Mouse (Mus musculus): ENCODE results near the gene Mfap2.

The Mfap2 gene

DNA sequence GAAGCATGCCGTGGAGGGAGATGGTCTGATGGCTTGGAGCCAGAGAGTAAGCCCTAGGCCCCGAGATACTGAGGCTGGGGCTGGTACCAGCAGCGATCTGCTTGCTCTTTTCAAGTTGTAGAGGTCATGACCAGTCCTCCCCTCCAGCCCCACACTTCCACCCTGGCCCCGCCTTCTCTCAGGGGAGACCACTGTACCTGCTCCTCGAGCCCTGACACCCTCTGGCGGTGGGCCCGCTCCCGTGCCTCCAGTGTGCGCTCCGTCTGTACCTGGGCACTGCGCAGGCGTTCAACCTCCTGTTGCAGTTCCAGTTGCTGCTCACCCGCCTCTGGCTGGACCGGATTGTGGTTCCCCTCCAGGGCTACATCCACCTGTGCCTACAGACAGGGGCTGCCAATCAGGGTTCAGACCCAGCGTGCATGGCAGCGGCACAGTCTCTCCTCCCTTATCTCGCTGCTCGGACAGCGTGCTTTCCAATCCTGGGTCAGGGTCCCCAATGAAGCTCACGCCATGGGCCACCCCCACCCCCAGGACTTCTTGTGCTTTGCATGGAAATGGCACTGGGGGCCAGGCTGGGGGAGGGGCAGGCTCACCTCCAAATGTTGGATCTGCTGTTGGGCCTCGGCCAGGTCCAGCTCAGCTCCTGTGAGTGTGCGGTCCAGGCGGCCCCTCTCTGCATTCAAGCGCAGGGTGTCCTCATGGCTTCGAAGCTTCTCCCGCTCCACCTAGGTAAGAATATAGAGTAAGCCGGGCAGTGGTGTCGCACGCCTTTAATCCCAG, 7.6 kb downstream of the Mfap2 start:
- in situ Hi-C loops (cut with MboI; ENCODE audit: low pct_unique_long_range_greater_than_20kb in 1 of 2, low sequenced_read_pairs in 2 of 2, unreplicated experiment in 1 of 2) = no loop called here

DNA sequence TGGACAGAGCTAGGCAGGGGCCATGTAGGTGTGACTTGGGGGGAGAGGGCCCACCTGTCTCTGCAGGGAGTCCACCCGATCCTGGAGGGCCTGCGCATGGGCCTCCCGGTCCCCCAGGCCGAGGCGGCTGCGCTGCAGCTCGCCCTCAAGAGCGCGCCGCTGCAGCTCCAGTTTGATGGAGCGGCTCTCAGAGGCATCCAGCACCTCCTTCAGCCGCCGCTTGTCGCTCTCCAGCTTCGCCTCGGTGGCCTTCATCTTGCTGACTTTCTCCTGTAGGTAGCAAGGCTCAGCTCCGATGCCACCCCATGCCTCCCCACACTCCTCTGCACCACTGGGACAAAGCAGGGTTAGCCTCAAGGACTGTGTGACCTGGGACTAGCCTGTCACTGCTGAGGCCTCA, 10.0 kb downstream of the Mfap2 start:
- in situ Hi-C loops (cut with MboI; ENCODE audit: low pct_unique_long_range_greater_than_20kb in 1 of 2, low sequenced_read_pairs in 2 of 2, unreplicated experiment in 1 of 2) = loop anchor here in 1 of 2 experiments (10.0 kb wide), 1 partner anchor 45 kb away; no protein-coding TSS in a partner anchor

DNA sequence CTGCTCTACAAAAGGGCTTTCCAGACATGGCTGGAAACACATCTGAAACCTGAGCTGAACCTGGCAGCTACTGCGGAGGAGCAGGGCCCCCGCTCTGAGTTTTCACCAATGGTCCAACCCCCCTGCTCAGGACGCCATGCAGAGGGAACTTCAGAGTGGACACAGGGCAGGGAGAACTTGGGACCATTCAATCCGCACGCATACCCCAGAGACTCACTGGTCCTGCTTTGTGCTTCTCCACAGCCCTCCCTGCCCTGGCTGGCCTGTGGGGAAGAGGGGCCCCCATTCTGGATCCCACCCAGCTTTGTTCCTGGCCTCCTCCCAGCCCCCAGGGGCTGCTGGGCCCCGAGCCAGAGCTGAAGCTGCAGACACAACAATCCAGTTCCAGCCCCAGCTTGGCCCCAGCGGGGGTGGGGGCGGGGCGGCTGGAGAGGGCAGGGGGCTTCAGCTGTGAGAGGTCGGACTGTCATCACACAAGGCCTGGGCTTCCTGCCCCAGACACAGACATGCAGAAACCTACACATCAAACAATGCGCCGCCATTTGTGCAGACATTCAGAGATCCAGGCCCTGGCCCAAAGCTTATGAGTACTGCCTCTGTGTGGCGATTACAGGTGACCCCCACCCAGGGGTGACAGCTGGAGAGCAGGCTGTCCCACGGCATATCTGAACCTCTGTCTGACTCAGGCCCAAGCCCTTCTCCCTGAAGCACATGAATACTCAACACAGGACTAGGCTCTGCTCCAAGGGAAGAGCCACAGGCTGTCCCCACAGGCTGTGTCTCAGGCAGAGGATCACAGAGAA, 10.8 kb downstream of the Mfap2 start:
- in situ Hi-C loops (cut with MboI; ENCODE audit: low pct_unique_long_range_greater_than_20kb in 1 of 2, low sequenced_read_pairs in 2 of 2, unreplicated experiment in 1 of 2) = loop anchor here in 1 of 2 experiments (10.0 kb wide), 1 partner anchor 46 kb away; no protein-coding TSS in a partner anchor

DNA sequence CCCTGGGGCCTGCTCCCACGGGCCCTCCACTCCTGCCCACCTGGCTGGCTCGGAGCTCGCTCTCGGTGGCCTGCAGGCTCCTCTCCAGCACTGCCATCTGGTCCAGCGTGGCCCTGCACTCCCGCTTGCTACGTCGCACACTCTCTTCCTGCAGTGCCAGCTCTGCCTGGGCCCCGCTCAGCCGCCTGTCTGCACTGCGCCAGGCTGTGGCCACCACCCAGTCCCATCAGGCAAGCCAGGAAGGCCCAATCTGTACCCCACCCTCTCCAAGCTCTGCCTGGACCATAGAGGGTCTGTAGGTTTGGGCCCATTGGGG, 11.4 kb downstream of the Mfap2 start:
- in situ Hi-C loops (cut with MboI; ENCODE audit: low pct_unique_long_range_greater_than_20kb in 1 of 2, low sequenced_read_pairs in 2 of 2, unreplicated experiment in 1 of 2) = loop anchor here in 1 of 2 experiments (10.0 kb wide), 1 partner anchor 47 kb away; no protein-coding TSS in a partner anchor

DNA sequence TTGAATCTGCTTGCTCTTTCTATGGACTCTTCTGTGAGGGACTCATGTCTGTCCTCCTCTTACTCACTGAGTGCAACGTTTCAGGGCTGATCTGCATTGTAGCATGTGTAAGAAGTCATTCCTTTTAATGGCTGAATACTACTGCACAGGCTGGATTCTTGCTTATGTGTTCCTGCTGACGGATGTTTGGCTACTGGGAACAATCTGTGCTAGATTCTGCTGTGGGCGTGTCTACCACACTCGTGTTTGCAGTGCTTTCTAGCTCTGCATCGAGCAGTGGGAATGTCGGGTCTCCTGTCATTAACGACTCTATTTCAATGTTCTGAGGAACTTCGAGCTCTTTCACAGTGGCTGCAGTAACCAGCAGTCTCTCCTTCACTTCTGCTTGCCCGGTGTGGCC, 13.8 kb downstream of the Mfap2 start:
- in situ Hi-C loops (cut with MboI; ENCODE audit: low pct_unique_long_range_greater_than_20kb in 1 of 2, low sequenced_read_pairs in 2 of 2, unreplicated experiment in 1 of 2) = loop anchor here in 1 of 2 experiments (10.0 kb wide), 1 partner anchor 49 kb away; no protein-coding TSS in a partner anchor

DNA sequence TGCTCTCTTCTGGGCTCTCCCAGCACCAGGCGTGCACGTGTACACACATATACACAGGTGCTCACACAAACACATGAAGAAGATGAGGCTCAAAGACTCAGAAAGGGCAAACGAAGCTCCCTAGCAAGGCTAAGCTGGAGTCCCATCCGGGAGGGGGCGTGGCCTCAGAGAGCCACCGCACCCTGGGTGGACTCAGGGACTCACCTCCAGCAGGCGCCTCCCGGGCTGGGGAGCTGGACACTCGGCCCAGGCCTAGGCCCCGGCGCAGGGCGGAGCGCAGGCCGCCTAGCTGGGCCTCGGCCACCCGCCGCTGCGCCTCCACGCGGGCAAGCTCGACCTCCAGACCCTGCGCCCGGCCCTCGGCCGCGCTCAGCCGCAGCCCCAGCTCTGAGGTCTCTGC, 14.8 kb downstream of the Mfap2 start:
- in situ Hi-C loops (cut with MboI; ENCODE audit: low pct_unique_long_range_greater_than_20kb in 1 of 2, low sequenced_read_pairs in 2 of 2, unreplicated experiment in 1 of 2) = loop anchor here in 1 of 2 experiments (10.0 kb wide), 1 partner anchor 50 kb away; no protein-coding TSS in a partner anchor

DNA sequence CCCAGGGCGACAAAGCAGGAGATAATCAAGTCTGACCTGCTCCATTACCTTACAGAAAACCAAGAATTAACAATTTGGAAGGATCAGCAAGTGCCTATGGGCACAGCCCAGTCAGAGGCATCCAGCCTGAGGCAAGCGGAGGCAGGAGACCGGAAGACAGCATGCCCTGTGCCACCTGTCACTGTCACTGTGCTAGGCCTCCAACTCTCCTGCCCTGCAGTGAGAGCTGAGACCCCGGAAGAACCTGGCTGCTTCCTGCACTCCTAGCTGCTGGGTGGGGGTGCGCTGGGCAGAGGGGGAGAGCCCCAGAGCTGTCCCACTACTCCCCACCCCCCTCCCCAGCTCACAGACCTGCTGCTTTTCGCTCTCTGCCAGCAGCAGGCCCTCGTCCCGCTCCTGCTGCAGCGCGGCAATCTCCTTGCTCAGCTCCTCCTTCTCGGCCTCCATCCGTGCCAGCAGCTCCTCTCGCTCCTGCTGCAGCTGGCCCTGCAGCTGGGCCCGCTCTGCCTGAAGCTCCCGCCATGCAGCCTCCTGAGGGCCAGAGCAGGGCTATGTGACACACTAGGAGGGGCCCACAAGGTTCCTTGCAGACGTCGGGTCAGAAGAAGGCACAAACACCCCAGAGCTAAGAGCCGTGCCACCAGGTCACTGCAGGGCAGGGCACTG, 20.5 kb downstream of the Mfap2 start:
- in situ Hi-C loops (cut with MboI; ENCODE audit: low pct_unique_long_range_greater_than_20kb in 1 of 2, low sequenced_read_pairs in 2 of 2, unreplicated experiment in 1 of 2) = no loop called here

DNA sequence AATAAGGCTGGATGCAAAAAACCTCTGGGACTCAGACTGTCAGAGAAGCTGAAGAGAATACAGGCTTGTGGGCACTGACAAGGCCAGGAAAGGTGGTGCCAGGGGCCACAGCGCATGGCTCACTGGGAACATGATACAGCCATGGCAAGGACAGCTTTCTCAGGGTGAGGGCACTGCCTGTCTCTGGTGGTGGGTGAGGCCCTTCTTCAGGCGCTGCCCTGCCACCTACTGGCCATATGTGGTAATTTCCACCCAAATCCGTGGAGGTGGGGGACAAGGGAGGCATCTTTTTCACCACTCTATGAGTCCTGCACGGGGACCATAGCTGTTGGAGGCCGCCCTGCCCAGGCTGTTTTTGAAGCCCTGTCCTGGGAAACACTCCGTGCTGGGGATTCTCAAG, 21.5 kb downstream of the Mfap2 start:
- in situ Hi-C loops (cut with MboI; ENCODE audit: low pct_unique_long_range_greater_than_20kb in 1 of 2, low sequenced_read_pairs in 2 of 2, unreplicated experiment in 1 of 2) = no loop called here

DNA sequence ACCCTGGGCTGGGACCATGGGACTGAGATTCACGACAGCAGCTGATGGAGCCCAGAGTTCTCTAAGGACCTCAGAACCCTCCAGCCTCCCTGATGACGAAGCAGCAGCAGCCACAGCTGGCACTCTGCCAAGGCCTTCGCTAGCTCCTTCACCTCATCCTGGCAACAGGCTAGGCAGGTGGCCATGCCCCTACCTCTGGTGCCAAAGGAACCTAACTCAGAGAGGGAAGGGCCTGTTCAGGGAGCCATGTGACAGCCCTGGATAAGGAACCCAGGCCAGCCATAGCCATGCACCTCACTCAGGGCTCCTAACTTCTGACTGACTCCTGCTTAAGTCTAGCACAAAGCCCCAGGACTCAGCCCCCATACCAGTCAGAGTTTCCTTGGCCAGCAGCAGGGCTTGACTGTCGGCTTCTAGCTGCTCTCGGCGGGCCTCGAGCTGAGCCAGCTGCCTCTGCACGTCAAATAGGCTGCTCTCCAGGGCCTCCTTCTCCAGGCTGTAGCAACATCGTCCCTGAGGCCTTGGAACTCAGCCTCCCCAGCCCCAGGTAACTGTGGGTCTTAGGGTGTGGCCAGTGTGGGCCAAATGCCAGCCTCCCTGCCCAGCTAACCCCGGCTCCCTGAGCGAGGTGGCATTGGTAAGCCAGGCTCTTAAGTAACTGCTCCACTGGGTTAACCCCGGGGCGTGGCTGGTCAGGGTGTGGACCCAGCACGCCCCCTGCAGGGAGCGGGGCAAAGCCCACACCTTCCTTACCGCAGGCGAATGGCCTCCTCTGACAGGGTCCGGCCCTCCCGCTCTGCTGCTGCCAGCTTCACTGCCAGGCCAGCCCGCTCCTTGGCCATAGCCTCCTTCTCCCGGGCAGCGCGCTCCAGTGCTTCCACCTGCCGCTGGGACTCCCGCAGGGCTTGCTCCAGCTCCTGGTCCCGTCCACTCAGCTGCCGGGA, 23.7 kb downstream of the Mfap2 start:
- in situ Hi-C loops (cut with MboI; ENCODE audit: low pct_unique_long_range_greater_than_20kb in 1 of 2, low sequenced_read_pairs in 2 of 2, unreplicated experiment in 1 of 2) = no loop called here

DNA sequence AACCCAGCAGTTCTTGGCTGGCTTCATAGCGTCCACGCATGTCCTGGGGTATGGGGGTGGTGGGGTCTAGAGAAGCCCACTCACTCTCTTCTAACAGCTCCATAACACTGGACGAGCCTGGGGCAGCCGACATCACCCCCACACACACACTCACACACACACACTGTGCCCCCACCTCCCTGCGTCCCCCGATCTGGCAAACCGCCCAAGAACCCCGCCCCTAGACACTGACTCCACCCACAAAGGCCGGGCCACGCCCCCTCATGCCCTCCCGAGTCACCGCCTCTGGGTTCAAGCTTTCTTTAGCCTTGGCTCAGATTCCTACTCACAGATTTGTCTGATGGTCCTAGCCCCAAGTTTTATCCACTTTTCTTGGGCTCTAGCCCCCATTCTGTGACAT, 30.9 kb downstream of the Mfap2 start:
- in situ Hi-C loops (cut with MboI; ENCODE audit: low pct_unique_long_range_greater_than_20kb in 1 of 2, low sequenced_read_pairs in 2 of 2, unreplicated experiment in 1 of 2) = no loop called here

DNA sequence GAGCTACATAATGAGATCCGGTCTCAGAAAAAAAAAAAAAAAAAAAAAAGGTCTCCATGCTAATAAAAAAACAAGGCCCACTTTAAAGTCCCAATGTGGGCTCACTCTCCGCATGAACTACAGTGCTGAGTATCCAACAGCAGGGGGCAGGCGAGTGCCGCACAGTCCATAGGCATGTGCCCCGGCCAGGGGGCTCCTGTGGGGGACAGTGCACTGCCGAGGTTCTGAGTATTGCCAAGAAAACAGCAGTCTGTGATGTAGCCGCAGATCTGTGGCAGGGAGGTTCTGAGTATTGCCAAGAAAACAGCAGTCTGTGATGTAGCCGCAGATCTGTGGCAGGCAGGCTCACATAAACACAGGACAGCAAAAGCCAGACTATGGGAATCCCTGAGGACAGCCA, 34.6 kb downstream of the Mfap2 start:
- in situ Hi-C loops (cut with MboI; ENCODE audit: low pct_unique_long_range_greater_than_20kb in 1 of 2, low sequenced_read_pairs in 2 of 2, unreplicated experiment in 1 of 2) = no loop called here

DNA sequence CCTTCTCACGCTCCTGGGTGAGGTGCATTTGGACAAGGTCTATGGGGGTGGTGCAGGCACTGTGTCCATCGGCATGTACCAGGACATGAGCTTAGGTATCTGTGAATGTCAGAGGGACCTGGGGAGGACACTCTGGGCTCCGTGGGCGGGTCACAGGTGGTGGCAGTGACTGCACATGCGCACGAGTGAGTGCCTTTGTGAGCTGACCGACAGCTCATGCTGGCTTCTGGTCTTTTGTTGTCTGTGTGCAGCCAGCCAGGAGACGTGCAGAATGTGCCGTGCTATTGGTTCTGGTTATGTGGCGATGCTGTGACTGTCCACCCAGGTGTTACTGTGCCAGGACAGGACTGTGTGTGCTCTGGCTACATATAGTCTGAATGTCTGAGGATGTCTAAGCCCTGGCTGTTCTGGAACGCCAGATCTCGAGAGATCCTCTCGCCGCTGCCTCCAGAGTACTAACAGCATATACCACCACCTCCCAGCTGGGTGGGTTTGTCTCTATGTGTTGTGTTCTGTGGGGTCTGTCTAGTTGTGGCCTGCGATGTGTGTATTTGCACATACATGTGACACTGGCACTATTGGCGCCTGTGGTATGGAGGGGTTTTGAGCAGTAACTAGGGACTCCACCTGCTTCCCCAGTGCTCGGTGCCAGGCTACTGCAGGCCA, 38.7 kb downstream of the Mfap2 start:
- in situ Hi-C loops (cut with MboI; ENCODE audit: low pct_unique_long_range_greater_than_20kb in 1 of 2, low sequenced_read_pairs in 2 of 2, unreplicated experiment in 1 of 2) = no loop called here

DNA sequence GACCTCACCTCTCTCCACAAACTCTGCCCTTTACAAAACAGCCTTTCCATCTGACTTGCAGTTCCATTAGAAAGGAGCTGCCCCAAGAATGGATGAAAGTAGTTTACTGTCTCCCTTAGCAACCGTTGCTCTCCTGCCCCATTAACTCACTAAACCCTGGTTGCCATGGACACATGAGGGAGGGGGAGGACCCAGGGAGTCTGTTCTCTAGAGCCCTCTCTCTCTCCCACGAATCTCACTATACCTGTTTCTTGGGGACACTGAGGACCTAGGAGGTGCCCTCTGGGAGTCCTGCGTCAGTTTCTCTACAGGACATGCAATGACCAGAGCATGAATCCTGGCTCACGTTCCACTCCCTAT, 39.2 kb downstream of the Mfap2 start:
- in situ Hi-C loops (cut with MboI; ENCODE audit: low pct_unique_long_range_greater_than_20kb in 1 of 2, low sequenced_read_pairs in 2 of 2, unreplicated experiment in 1 of 2) = no loop called here

DNA sequence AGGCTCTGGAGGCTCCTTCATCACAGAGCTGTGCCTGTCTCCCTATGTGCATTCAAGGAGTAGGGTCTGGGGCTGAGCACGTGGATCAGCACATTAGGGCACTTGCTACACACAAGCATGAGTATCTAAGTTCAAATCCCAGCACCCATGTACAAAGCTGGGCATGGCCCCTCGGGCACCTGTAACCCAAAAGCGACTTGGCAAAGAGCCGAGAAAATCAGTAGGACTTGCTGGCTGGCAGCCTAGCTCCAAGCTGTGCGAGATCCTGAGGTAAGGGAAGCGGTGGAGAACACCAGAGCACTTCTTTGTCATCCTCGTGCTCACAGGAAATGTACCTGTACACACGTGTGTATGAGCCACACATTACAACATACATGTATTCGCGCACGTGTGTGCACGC, 42.2 kb downstream of the Mfap2 start:
- in situ Hi-C loops (cut with MboI; ENCODE audit: low pct_unique_long_range_greater_than_20kb in 1 of 2, low sequenced_read_pairs in 2 of 2, unreplicated experiment in 1 of 2) = no loop called here

DNA sequence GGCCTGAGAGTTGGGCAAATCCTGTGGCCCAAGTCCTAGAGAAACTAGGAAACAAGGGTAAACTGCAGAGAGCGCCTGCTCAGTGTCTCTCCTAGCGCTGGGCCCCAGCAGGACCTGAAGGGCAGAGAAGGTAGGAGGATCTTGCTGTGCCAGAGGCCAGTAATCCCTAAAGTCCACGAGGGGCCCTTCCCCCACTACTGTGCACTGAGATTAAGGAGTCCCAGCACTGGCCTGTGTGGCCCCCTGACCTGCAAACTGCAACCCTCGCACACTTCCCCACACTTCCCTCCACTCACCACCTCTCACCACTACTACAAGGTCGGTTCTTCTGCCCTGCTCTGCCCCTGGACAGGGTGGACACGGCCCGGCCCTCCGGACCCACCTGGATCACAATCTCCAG, 42.9 kb downstream of the Mfap2 start:
- in situ Hi-C loops (cut with MboI; ENCODE audit: low pct_unique_long_range_greater_than_20kb in 1 of 2, low sequenced_read_pairs in 2 of 2, unreplicated experiment in 1 of 2) = no loop called here

DNA sequence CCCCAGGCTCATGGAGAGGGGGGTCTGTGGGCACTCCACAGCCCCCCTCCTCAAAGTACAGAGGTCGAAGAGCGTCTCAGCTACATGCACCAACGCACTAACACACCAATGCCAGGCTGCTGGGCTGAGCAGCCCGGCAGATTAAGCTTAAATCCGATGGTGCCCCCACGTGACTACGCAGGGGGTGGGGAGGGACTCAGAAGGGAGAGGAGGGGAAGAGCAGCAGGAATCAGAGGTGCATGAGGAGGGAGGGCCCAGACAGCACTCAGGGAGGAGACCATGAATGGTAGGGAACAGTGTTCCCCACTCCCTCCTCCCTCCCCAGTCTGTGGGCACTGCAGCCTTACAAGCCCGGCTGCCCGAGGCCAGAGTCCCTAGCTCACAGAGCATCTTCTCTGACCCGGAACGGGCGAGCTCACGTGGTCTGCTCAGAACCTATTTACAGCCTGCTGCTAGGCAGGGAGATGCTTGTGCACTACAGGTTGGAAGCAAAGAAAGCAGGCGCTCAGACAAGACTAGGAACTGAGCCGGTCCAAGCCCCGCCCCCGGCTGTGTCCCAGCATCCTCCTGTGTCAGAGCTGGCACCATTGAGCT, 43.4 kb downstream of the Mfap2 start:
- in situ Hi-C loops (cut with MboI; ENCODE audit: low pct_unique_long_range_greater_than_20kb in 1 of 2, low sequenced_read_pairs in 2 of 2, unreplicated experiment in 1 of 2) = no loop called here

DNA sequence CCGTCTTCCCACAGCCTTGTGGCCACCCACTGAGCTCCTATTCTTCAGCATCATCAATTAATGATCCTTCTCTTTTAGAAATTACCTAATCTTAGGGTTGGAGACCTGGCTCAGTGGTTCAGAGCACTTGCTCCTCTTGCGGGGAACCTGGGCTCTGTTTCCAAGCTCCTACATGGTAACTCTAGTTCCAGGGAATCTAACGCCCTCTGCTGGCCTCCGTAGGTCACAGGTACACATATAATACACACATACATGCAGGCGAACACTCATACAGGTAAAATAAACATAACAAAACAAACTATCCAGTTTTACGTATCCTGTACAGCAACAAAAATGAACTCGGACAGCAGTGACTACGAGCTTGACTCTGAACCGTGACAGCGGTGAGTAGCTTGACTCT, 46.8 kb downstream of the Mfap2 start:
- in situ Hi-C loops (cut with MboI; ENCODE audit: low pct_unique_long_range_greater_than_20kb in 1 of 2, low sequenced_read_pairs in 2 of 2, unreplicated experiment in 1 of 2) = no loop called here

All from mouse embryonic stem cell (cell line).